Mouse (Mus musculus): ENCODE results near the gene Pdgfb. TPM values are rescaled to one million over a fixed set of nuclear protein-coding genes. Genes with fewer than 3 reads are reported as not detected.

Gene Pdgfb
- total and polyA plus RNA-seq, 3 experiments, result not detected

DNA sequence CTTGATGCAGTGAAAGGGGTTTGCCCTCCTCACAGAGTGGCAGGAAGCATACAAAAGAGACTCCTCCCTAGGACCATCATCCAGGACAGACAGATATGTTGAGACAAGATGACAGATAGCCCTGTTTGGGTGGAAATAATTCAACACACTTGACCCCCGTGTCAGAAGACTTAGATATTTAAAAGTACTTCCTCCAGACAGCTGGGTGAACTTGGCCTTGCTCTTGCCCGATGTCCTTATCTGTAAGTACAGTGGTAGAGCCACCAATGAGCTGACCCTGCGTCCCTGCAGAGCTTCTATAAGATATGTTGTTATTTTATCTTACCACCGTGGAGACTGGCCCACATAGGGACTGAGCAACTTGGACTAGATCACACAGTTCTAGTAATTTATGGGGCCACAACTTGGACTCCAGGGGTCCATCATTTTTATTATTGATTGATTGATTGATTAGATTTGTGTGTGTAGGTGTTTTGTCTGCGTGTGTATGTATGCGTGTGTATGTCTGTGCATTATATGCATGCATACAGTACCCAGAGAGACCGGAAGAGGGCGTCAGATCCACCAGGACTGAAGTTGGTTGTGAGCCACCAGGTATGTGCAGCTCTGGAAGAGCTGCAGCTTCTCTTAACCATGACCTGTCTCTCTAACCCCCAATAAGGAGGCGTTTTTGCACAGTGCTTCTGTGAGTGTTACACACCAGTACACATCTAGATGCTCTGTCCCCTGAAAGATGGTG is 2.0 kb upstream of the Pdgfb start:
- dilution Hi-C loops (cut with MboI; ENCODE audit: extremely low pct_ligation_motif_present, extremely low pct_unique_long_range_greater_than_20kb, low sequenced_read_pairs), result no loop called here
- Histone ChIP-seq H3K79me2 (replicated peaks; ENCODE audit: control insufficient read depth, extremely low read depth, insufficient read depth, poor library complexity, severe bottlenecking) (no peaks in the 10 kb centered on the region), H3K36me3 (replicated peaks in 1 of 2; ENCODE audit: control insufficient read depth in 1 of 2, insufficient read depth in 1 of 2, low read length in 1 of 2) (no peaks in the 10 kb centered on the region), H3K4me3 (replicated peaks in 1 of 3; ENCODE audit: low read depth in 2 of 3, low read length in 2 of 3, poor library complexity in 1 of 3) (no peak overlapping the region), H3K4me1 (ENCODE audit: control insufficient read depth in 1 of 2, insufficient read depth in 2 of 2) (0 out of 4 replicates have a peak, but pooled peaks cover 0 to 3% of the 10 kb centered on the region in 2 experiments), H3K9ac (ENCODE audit: insufficient read depth, low read depth) (no peak overlapping the region), H3K27me3 (replicated peaks) (peaks cover 20% of the 10 kb centered on the region), H3K9me3 (replicated peaks; ENCODE audit: low read length) (peaks cover 25% of the 10 kb centered on the region), H3K4me2 (ENCODE audit: insufficient read depth, low read depth, poor library complexity, severe bottlenecking) (no peak overlapping the region), H3K27ac (ENCODE audit: insufficient read depth, low read depth) (no peak overlapping the region)
- in situ Hi-C loops (cut with MboI; ENCODE audit: low pct_ligation_motif_present, low pct_unique_long_range_greater_than_20kb, low sequenced_read_pairs), result no loop called here
- no peak for TF ChIP-seq JUN (IDR thresholded peaks at IDR 0.05; ENCODE audit: insufficient read depth, low read depth, low read length)
- no peak for TF ChIP-seq HCFC1 (IDR thresholded peaks at IDR 0.05; ENCODE audit: low read depth, low read length)
- no peak for TF ChIP-seq NELFE (IDR thresholded peaks at IDR 0.05; ENCODE audit: low read depth, low read length)
- no peak for TF ChIP-seq KAT2A (IDR thresholded peaks at IDR 0.05; ENCODE audit: insufficient replicate concordance, low read length)
- no peak for TF ChIP-seq NRF1 (IDR thresholded peaks at IDR 0.05; ENCODE audit: low read depth, low read length)
- no peak for TF ChIP-seq JUND (conservative IDR thresholded peaks at IDR 0.05; ENCODE audit: low read depth, low read length)
- TF ChIP-seq RCOR1 (conservative IDR thresholded peaks at IDR 0.05; ENCODE audit: low read depth, low read length), result no peak
- TF ChIP-seq EP300 (IDR thresholded peaks at IDR 0.05; ENCODE audit: low read length), result no peak
- TF ChIP-seq UBTF (IDR thresholded peaks at IDR 0.05; ENCODE audit: low read depth, low read length), result no peak
- TF ChIP-seq ZNF384 (IDR thresholded peaks at IDR 0.05; ENCODE audit: low read depth, low read length), result no peak
- no peak for TF ChIP-seq IRF4 (IDR thresholded peaks at IDR 0.05; ENCODE audit: low read depth, low read length)
- no peak for TF ChIP-seq MYC (IDR thresholded peaks at IDR 0.05; ENCODE audit: low read depth, low read length)
- TF ChIP-seq TCF12 (IDR thresholded peaks at IDR 0.05; ENCODE audit: low read depth, low read length), result no peak
- no peak for TF ChIP-seq GABPA (IDR thresholded peaks at IDR 0.05; ENCODE audit: insufficient replicate concordance, low read depth, low read length)
- no peak for DNase-seq (ENCODE audit: extremely low read depth)

DNA sequence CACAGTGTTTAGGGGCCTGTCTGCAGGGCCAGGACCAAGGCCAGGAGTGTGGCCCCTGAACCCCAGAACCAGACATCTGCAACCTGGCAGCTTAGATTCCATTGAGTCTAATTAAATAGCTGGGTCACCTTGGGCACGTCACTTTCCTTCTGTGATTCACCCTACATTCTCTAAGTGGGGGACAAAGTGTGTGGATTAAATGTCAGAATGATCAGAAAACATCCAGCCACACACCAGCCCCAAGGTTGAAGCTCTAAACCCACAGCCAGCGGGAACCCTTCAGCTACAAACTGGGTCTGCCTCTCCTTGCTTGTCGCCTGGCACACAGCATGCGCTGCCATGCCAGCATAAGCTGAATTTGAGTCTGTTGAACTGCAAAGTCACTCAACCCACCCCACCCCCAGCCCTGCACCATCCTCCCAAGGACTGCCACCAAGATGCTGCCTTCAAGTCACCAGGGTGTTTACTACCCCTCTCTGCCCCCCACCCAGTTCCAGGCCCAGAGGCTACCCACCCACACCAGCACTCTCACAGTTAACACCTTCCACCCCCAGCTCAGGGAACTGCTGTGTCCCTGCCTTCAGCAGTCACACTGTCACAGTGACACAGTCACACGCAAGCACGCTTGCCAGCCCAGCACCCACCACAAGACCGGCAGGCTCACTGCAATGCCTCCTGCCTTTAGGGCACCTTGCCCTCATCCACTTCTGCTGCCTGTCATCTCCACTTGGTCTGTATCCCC is 605 bp upstream of the Pdgfb start:
- DNase-seq (ENCODE audit: extremely low read depth), result no peak
- dilution Hi-C loops (cut with MboI; ENCODE audit: extremely low pct_ligation_motif_present, extremely low pct_unique_long_range_greater_than_20kb, low sequenced_read_pairs), result no loop called here
- in situ Hi-C loops (cut with MboI; ENCODE audit: low pct_ligation_motif_present, low pct_unique_long_range_greater_than_20kb, low sequenced_read_pairs), result no loop called here

More for the DNA sequence above, 605 bp upstream of the Pdgfb start:
- Histone ChIP-seq H3K27me3 (replicated peaks) (peaks cover 9% of the 10 kb centered on the region), H3K27ac (ENCODE audit: insufficient read depth, low read depth) (no peak overlapping the region), H3K9ac (ENCODE audit: insufficient read depth, low read depth) (no peak overlapping the region), H3K9me3 (replicated peaks; ENCODE audit: low read length) (peaks cover 26% of the 10 kb centered on the region), H3K4me1 (ENCODE audit: control insufficient read depth in 1 of 2, insufficient read depth in 2 of 2) (0 out of 4 replicates have a peak, but pooled peaks cover 0 to under 1% of the 10 kb centered on the region in 2 experiments), H3K4me2 (ENCODE audit: insufficient read depth, low read depth, poor library complexity, severe bottlenecking) (no peak overlapping the region), H3K4me3 (replicated peaks in 1 of 3; ENCODE audit: low read depth in 2 of 3, low read length in 2 of 3, poor library complexity in 1 of 3) (no peak overlapping the region), H3K36me3 (replicated peaks in 1 of 2; ENCODE audit: control insufficient read depth in 1 of 2, insufficient read depth in 1 of 2, low read length in 1 of 2) (no peaks in the 10 kb centered on the region), H3K79me2 (replicated peaks; ENCODE audit: control insufficient read depth, extremely low read depth, insufficient read depth, poor library complexity, severe bottlenecking) (no peaks in the 10 kb centered on the region)
- TF ChIP-seq KAT2A (IDR thresholded peaks at IDR 0.05; ENCODE audit: insufficient replicate concordance, low read length) (no peak), UBTF (IDR thresholded peaks at IDR 0.05; ENCODE audit: low read depth, low read length) (no peak), ZNF384 (IDR thresholded peaks at IDR 0.05; ENCODE audit: low read depth, low read length) (no peak), ZKSCAN1 (IDR thresholded peaks at IDR 0.05; ENCODE audit: borderline replicate concordance, low read depth, low read length) (no peak), MAFK (IDR thresholded peaks at IDR 0.05; ENCODE audit: insufficient replicate concordance, low read length) (no peak), TCF12 (IDR thresholded peaks at IDR 0.05; ENCODE audit: low read depth, low read length) (no peak), ZMIZ1 (IDR thresholded peaks at IDR 0.05; ENCODE audit: low read depth, low read length) (no peak), RCOR1 (conservative IDR thresholded peaks at IDR 0.05; ENCODE audit: low read depth, low read length) (no peak), ELF1 (IDR thresholded peaks at IDR 0.05; ENCODE audit: low read depth, low read length) (no peak), JUND (conservative IDR thresholded peaks at IDR 0.05; ENCODE audit: low read depth, low read length) (no peak)
